In genomic region chr10:78163923-78164322, GRCm38 (mm10) we compare ENCODE assay signal across 9 mouse cellular contexts. TPM values are rescaled to one million over a fixed set of nuclear protein-coding genes. Genes with fewer than 3 reads are reported as not detected.
DNase-seq lines count a peak whose midpoint lies in the region; ATAC-seq and TF ChIP-seq lines count a peak whose summit lies in the region.
"Had no signal": no experiment of that assay in that cellular context is flagged by ENCODE, and none has a peak within 500 bp of the region (broad histone marks: within the 10 kb centered on the region; RNA-seq: fewer than 3 reads in every experiment).

No protein-coding gene starts in this region.

- 17% methylated on average over 4 of the region's 4 CpGs for WGBS in spleen, adult 2 months

- H3K4me1 ChIP-seq in bone marrow macrophage, adult 2 months (ENCODE audit: control insufficient read depth, insufficient read depth, low read length): peaks cover 24% of the 10 kb centered on the region
- peaks cover 21% of the 10 kb centered on the region; the same call in 1 of the 2 replicates for H3K4me1 ChIP-seq in spleen, adult 2 months (ENCODE audit: control insufficient read depth, insufficient read depth, insufficient read length)

- H3K79me3 ChIP-seq in C2C12 (ENCODE audit: low read depth): no peaks in the 10 kb centered on the region

- H3ac ChIP-seq in C2C12 (ENCODE audit: control insufficient read depth, insufficient read length, low read depth): no peak overlapping the region

- no peaks in the 10 kb centered on the region for H3K27me3 ChIP-seq in C2C12 (ENCODE audit: control insufficient read depth, insufficient read depth, insufficient read length)
- no peaks in the 10 kb centered on the region for H3K27me3 ChIP-seq in spleen, adult 2 months (ENCODE audit: control insufficient read depth, insufficient read depth, low read length)
- H3K27me3 ChIP-seq: stomach, embryonic 15.5 days had no signal

- H3K79me2 ChIP-seq in C2C12 (ENCODE audit: control insufficient read depth, insufficient read depth): peaks cover 3% of the 10 kb centered on the region

- no peak overlapping the region for H3K4me3 ChIP-seq in C2C12 (ENCODE audit: insufficient read depth, poor library complexity, severe bottlenecking)
- no peak overlapping the region for H3K4me3 ChIP-seq in bone marrow macrophage, adult 2 months (ENCODE audit: insufficient read depth, low read length)
- H3K4me3 ChIP-seq in spleen, adult 2 months (ENCODE audit: extremely low read depth, insufficient read depth, insufficient read length): no peak overlapping the region
- H3K4me3 ChIP-seq: stomach, embryonic 15.5 days had no signal

- no peak for DNase-seq in frontal cortex, postnatal 14 days (ENCODE audit: low spot score in 2 of 2)
- peak; percentile 68 to 80 for DNase-seq in kidney, postnatal 25 days
- peak; percentile 82 for DNase-seq in lung, postnatal 14 days
- peak in 1 of 2 experiments; percentile 73 for DNase-seq in spleen, adult 2 months (ENCODE audit: low read depth in 1 of 2, low spot score in 2 of 2)

- peak; percentile 60 for ATAC-seq in frontal cortex, adult (ENCODE audit: low TSS enrichment)
- peak; percentile 50 for ATAC-seq in erythroblast, adult 5-6 weeks (replicated peaks; ENCODE audit: low FRiP score, poor library complexity, severe bottlenecking)

- H3K36me3 ChIP-seq in C2C12 (ENCODE audit: control insufficient read depth, insufficient read depth): no peaks in the 10 kb centered on the region
- H3K36me3 ChIP-seq in spleen, adult 2 months (ENCODE audit: control insufficient read depth, insufficient read depth, low read length): peaks cover 13% of the 10 kb centered on the region

- H3K27ac ChIP-seq in bone marrow macrophage, adult 2 months (ENCODE audit: insufficient read depth, low read depth, low read length): no peak overlapping the region
- no peak overlapping the region for H3K27ac ChIP-seq in spleen, adult 2 months (ENCODE audit: insufficient read depth, low read length)
- H3K27ac ChIP-seq: stomach, embryonic 15.5 days had no signal

- TF ChIP-seq POLR2A in bone marrow macrophage, adult 2 months (IDR thresholded peaks at IDR 0.05; ENCODE audit: borderline replicate concordance, low read depth, low read length): no peak
- no peak for TF ChIP-seq POLR2A in spleen, adult 2 months (IDR thresholded peaks at IDR 0.05; ENCODE audit: low read depth, low read length)

- peak; percentile 50 for TF ChIP-seq CTCF in C2C12 (IDR thresholded peaks at IDR 0.05; ENCODE audit: control insufficient read depth, insufficient read depth, insufficient read length)
- TF ChIP-seq CTCF in bone marrow macrophage, adult 2 months (IDR thresholded peaks at IDR 0.05; ENCODE audit: low read depth, low read length): peak; percentile 75
- TF ChIP-seq CTCF in spleen, adult 2 months (IDR thresholded peaks at IDR 0.05; ENCODE audit: extremely low read depth, insufficient read depth, insufficient read length, insufficient replicate concordance): peak; percentile 82

TF ChIP-seq in C2C12, 6 proteins besides CTCF, POLR2A, EP300 and RAD21:
- TF ChIP-seq MAX (IDR thresholded peaks at IDR 0.05): no peak
- TF ChIP-seq CEBPB (IDR thresholded peaks at IDR 0.05; ENCODE audit: low read depth): no peak
- no peak for TF ChIP-seq MYOG (IDR thresholded peaks at IDR 0.05; ENCODE audit: control insufficient read depth, extremely low read depth, insufficient read length)
- no peak for TF ChIP-seq USF1 (IDR thresholded peaks at IDR 0.05; ENCODE audit: low read depth)
- TF ChIP-seq MYOD1 (IDR thresholded peaks at IDR 0.05; ENCODE audit: control insufficient read depth, insufficient read length, low read depth): no peak
- TF ChIP-seq FOSL1 (IDR thresholded peaks at IDR 0.05; ENCODE audit: insufficient read depth, low read length, poor library complexity, severe bottlenecking): no peak

RNA-seq across cellular contexts. Expression of gene D10Jhu81e, which starts 5.7 kb away (rescaled TPM):
- polyA plus RNA-seq in C2C12 (2012; fragmentation: generic; extraction: Trizol): 38.0 TPM
- 31.2 and 33.4 TPM in 2 replicates for polyA plus RNA-seq in bone marrow macrophage, adult 2 months (2012; ENCODE audit: insufficient read depth, insufficient read length, missing spikeins)
- total RNA-seq in erythroblast, adult 5-6 weeks (2015; ENCODE audit: low replicate concordance): 13.6 and 14.6 TPM in 2 replicates
- 11.8 and 18.5 TPM in 2 replicates for total RNA-seq in erythroblast, adult 5-6 weeks (2017; ENCODE audit: low replicate concordance)
- polyA plus RNA-seq in spleen, adult 2 months (2012; rRNA removed): 68.7 and 105 TPM in 2 replicates

RNA-seq across cellular contexts. Expression of gene Pwp2, which starts 21.0 kb away (rescaled TPM):
- polyA plus RNA-seq in C2C12 (2012; fragmentation: generic; extraction: Trizol): 32.4 TPM
- 3.7 and 4.5 TPM in 2 replicates for polyA plus RNA-seq in bone marrow macrophage, adult 2 months (2012; ENCODE audit: insufficient read depth, insufficient read length, missing spikeins)
- total RNA-seq in erythroblast, adult 5-6 weeks (2015; ENCODE audit: low replicate concordance): 0.19 TPM in 1 of 2 replicates, not detected in the other
- total RNA-seq in erythroblast, adult 5-6 weeks (2017; ENCODE audit: low replicate concordance): 5.5 and 5.9 TPM in 2 replicates
- polyA plus RNA-seq in spleen, adult 2 months (2012; rRNA removed): 11.2 and 11.7 TPM in 2 replicates

Comparison
In these comparisons a context has a peak if more than half of its experiments do, and no peak if none do; other contexts are left out.
1. DNase-seq: peak in kidney, postnatal 25 days (2 of 2) and lung, postnatal 14 days (single experiment); none in frontal cortex, postnatal 14 days (0 of 2).
2. Peak in every context shown above with its lines, with median percentiles within 50 percentile points of each other: CTCF ChIP-seq.